Mouse (Mus musculus) forebrain, embryonic 14.5 days (tissue): ENCODE data around the gene Fads6. TPM values are rescaled to one million over a fixed set of nuclear protein-coding genes. Genes with fewer than 3 reads are reported as not detected.

Source experiments
- ATAC-seq: fragments of 200-750 bp; cut with Nextera tagmentation; 2 replicates; pipeline ENCODE4 v1.8.0; 2017; ENCODE audit warnings: mild to moderate bottlenecking, moderate library complexity
- DNase-seq: peaks from one replicate; pipeline ENCODE4 v3.0.0-alpha.2; 2015; ENCODE audit warnings: low spot score
- H3K27ac ChIP-seq: fragments of 300-500 bp; sonication (generic); 2 replicates; pipeline ENCODE4 v1.5.1; 2014; ENCODE audit warnings: low read depth, mild to moderate bottlenecking, control low read depth, low read length, moderate library complexity
- H3K27me3 ChIP-seq: fragments of 300-500 bp; sonication (generic); replicated peaks from 2 replicates; pipeline ENCODE4 v1.6.1; 2014; ENCODE audit warnings: low read length, control low read depth, mixed read lengths; ENCODE audit not compliant: control insufficient read depth, insufficient read depth
- H3K36me3 ChIP-seq: fragments of 300-500 bp; sonication (generic); 2 replicates; pipeline ENCODE4 v1.6.1; 2014; ENCODE audit warnings: low read length, control low read depth; ENCODE audit not compliant: control insufficient read depth, insufficient read depth
- H3K4me1 ChIP-seq: fragments of 300-500 bp; sonication (generic); 2 replicates; pipeline ENCODE4 v1.6.1; 2014; ENCODE audit warnings: antibody characterized with exemption, low read length, control low read depth; ENCODE audit not compliant: control insufficient read depth, insufficient read depth
- H3K4me2 ChIP-seq: fragments of 300-500 bp; sonication (generic); 2 replicates; pipeline ENCODE4 v1.6.1; 2014; ENCODE audit warnings: mild to moderate bottlenecking, control low read depth, low read length
- H3K4me3 ChIP-seq: fragments of 300-500 bp; sonication (generic); 2 replicates; pipeline ENCODE4 v1.5.1; 2014; ENCODE audit warnings: low read depth, low read length, control low read depth
- H3K9ac ChIP-seq: fragments of 300-500 bp; sonication (generic); 2 replicates; pipeline ENCODE4 v1.6.1; 2014; ENCODE audit warnings: mild to moderate bottlenecking, low read length, control low read depth, moderate library complexity
- H3K9me3 ChIP-seq: fragments of 300-500 bp; sonication (generic); replicated peaks from 2 replicates; pipeline ENCODE4 v1.6.1; 2016; ENCODE audit warnings: low read length, control low read depth, mixed read lengths; ENCODE audit not compliant: control insufficient read depth
- WGBS: fragments of 180-500 bp; shearing (Covaris S2); extraction: QIAGEN DNeasy Blood & Tissue Kit; methylation state at CpG from one replicate; pipeline ENCODE4 v1.1.7; 2014; 5-methylcytosine and 5-hydroxymethylcytosine counted together
- polyA plus RNA-seq: library from polyadenylated mRNA; unstranded; fragments of >200 nt; fragmentation: Nextera tagmentation; extraction: Ambion mirVana; gene quantifications from 2 replicates; pipeline ENCODE4 v1.2.1, GENCODE M21; 2014

The Fads6 gene
- polyA plus RNA-seq, 1 experiment from 2014 or later, result 0.24 TPM

GRCm38 (mm10) chr11:115314249-115314648 is 16.8 kb upstream of the Fads6 start:
- Histone ChIP-seq H3K4me1 (no peaks in the 10 kb centered on the region), H3K9ac (no peak overlapping the region), H3K4me2 (no peak overlapping the region), H3K36me3 (no peaks in the 10 kb centered on the region), H3K9me3 (no peaks in the 10 kb centered on the region), H3K4me3 (no peak overlapping the region), H3K27ac (no peak overlapping the region), H3K27me3 (peaks cover 46% of the 10 kb centered on the region)
- 49% methylated on average over 2 of the region's 2 CpGs for WGBS
- DNase-seq (no peak), ATAC-seq (no peak)

GRCm38 (mm10) chr11:115308781-115309180 is 11.3 kb upstream of the Fads6 start:
- WGBS, result 79% methylated on average over 1 of the region's 1 CpGs
- DNase-seq (no peak), ATAC-seq (no peak)
- H3K9me3 ChIP-seq, result no peaks in the 10 kb centered on the region
- no peaks in the 10 kb centered on the region for H3K4me1 ChIP-seq
- no peak overlapping the region for H3K4me2 ChIP-seq
- no peak overlapping the region for H3K4me3 ChIP-seq
- H3K27ac ChIP-seq, result no peak overlapping the region
- no peaks in the 10 kb centered on the region for H3K36me3 ChIP-seq
- H3K27me3 ChIP-seq, result 0 out of 2 replicates have a peak, but pooled peaks cover 2% of the 10 kb centered on the region
- no peak overlapping the region for H3K9ac ChIP-seq

GRCm38 (mm10) chr11:115306863-115307262 is 9.4 kb upstream of the Fads6 start, which contains the start of gene Otop2:
Otop2 (plus strand) TSS chr11:115307163.
- Histone ChIP-seq H3K4me2 (no peak within 1 kb of the TSS), H3K27ac (no peak within 1 kb of the TSS), H3K9ac (no peak within 1 kb of the TSS), H3K9me3 (no peaks in the 10 kb centered on the region), H3K27me3 (0 out of 2 replicates have a peak, but pooled peaks cover 2% of the 10 kb centered on the region), H3K4me1 (no peaks in the 10 kb centered on the region), H3K4me3 (no peak within 1 kb of the TSS), H3K36me3 (no peaks in the 10 kb centered on the region)
- ATAC-seq (no peak), DNase-seq (no peak)
- WGBS, result 15% methylated on average over 8 of the region's 8 CpGs

GRCm38 (mm10) chr11:115303167-115303566 is 5.7 kb upstream of the Fads6 start:
- no peaks in the 10 kb centered on the region for H3K27me3 ChIP-seq
- WGBS, result 80% methylated on average over 8 of the region's 8 CpGs
- no peaks in the 10 kb centered on the region for H3K9me3 ChIP-seq
- no peaks in the 10 kb centered on the region for H3K4me1 ChIP-seq
- H3K4me2 ChIP-seq, result no peak overlapping the region
- H3K36me3 ChIP-seq, result no peaks in the 10 kb centered on the region
- no peak overlapping the region for H3K27ac ChIP-seq
- H3K4me3 ChIP-seq, result no peak overlapping the region
- DNase-seq, result no peak
- no peak for ATAC-seq
- H3K9ac ChIP-seq, result no peak overlapping the region

GRCm38 (mm10) chr11:115301351-115301750 is 3.9 kb upstream of the Fads6 start:
- Histone ChIP-seq H3K27me3 (no peaks in the 10 kb centered on the region), H3K9ac (no peak overlapping the region), H3K9me3 (no peaks in the 10 kb centered on the region), H3K36me3 (no peaks in the 10 kb centered on the region), H3K27ac (no peak overlapping the region), H3K4me3 (no peak overlapping the region), H3K4me1 (peaks cover 5% of the 10 kb centered on the region; the same call in 1 of the 2 replicates), H3K4me2 (no peak overlapping the region)
- DNase-seq (no peak), ATAC-seq (no peak)
- WGBS, result 98% methylated on average over 2 of the region's 2 CpGs

GRCm38 (mm10) chr11:115300745-115301144 is 3.3 kb upstream of the Fads6 start:
- Histone ChIP-seq H3K36me3 (no peaks in the 10 kb centered on the region), H3K27ac (no peak overlapping the region), H3K4me1 (peaks cover 5% of the 10 kb centered on the region; the same call in 1 of the 2 replicates), H3K9ac (no peak overlapping the region), H3K4me2 (no peak overlapping the region), H3K9me3 (no peaks in the 10 kb centered on the region), H3K27me3 (no peaks in the 10 kb centered on the region), H3K4me3 (no peak overlapping the region)
- DNase-seq, result no peak
- no peak for ATAC-seq
- WGBS, result 86% methylated on average over 4 of the region's 4 CpGs

- Histone ChIP-seq H3K27me3 (no peaks in the 10 kb centered on the region), H3K4me3 (no peak overlapping the region), H3K9me3 (no peaks in the 10 kb centered on the region), H3K36me3 (no peaks in the 10 kb centered on the region), H3K27ac (no peak overlapping the region), H3K4me2 (no peak overlapping the region; the same call in 1 of the 2 replicates), H3K4me1 (peaks cover 5% of the 10 kb centered on the region; the same call in 1 of the 2 replicates), H3K9ac (no peak overlapping the region)
- WGBS, result 78% methylated on average over 8 of the region's 8 CpGs
- ATAC-seq, result no peak
- no peak for DNase-seq
Measured at GRCm38 (mm10) chr11:115298160-115298559, 697 bp upstream of the Fads6 start.

GRCm38 (mm10) chr11:115296471-115297210 is 822 bp downstream of the Fads6 start:
- Histone ChIP-seq H3K9ac (peak overlapping the region; percentile 69), H3K4me1 (peaks cover 5% of the 10 kb centered on the region; the same call in 1 of the 2 replicates), H3K27me3 (no peaks in the 10 kb centered on the region), H3K4me3 (peak overlapping the region; percentile 45), H3K9me3 (no peaks in the 10 kb centered on the region), H3K4me2 (peak overlapping the region; percentile 88), H3K27ac (no peak overlapping the region), H3K36me3 (no peaks in the 10 kb centered on the region)
- WGBS, result 55% methylated on average over 21 of the region's 21 CpGs
- ATAC-seq, result no peak
- DNase-seq, result no peak

- no peak overlapping the region for H3K4me3 ChIP-seq
- H3K4me2 ChIP-seq, result no peak overlapping the region
- H3K27ac ChIP-seq, result no peak overlapping the region
- WGBS, result 90% methylated on average over 11 of the region's 11 CpGs
- peaks cover 5% of the 10 kb centered on the region; the same call in 1 of the 2 replicates for H3K4me1 ChIP-seq
- DNase-seq, result no peak
- no peak overlapping the region for H3K9ac ChIP-seq
- no peaks in the 10 kb centered on the region for H3K9me3 ChIP-seq
- H3K27me3 ChIP-seq, result no peaks in the 10 kb centered on the region
- no peaks in the 10 kb centered on the region for H3K36me3 ChIP-seq
- no peak for ATAC-seq
Measured at GRCm38 (mm10) chr11:115295939-115296338, 1.5 kb downstream of the Fads6 start.
